Mouse (Mus musculus) limb, embryonic 12.5 days (tissue): ENCODE measurements around the gene Shroom1. TPM values are rescaled to one million over a fixed set of nuclear protein-coding genes. Genes with fewer than 3 reads are reported as not detected.
A peak's percentile ranks its signal among the peaks of the same experiment; 100 is the strongest.

Source experiments
- ATAC-seq: fragments of 200-750 bp; cut with Nextera tagmentation; 2 replicates; pipeline ENCODE4 v1.8.0; 2017; ENCODE audit warnings: low read depth, moderate TSS enrichment; ENCODE audit not compliant: insufficient number of reproducible peaks, insufficient read depth, low FRiP score, low TSS enrichment
- H3K27ac ChIP-seq: fragments of 300-500 bp; sonication (generic); 2 replicates; pipeline ENCODE4 v1.5.1; 2016; ENCODE audit warnings: mild to moderate bottlenecking, moderate library complexity
- H3K27me3 ChIP-seq: fragments of 300-500 bp; sonication (generic); 2 replicates; pipeline ENCODE4 v1.6.1; 2016; ENCODE audit warnings: mild to moderate bottlenecking, moderate library complexity
- H3K36me3 ChIP-seq: fragments of 300-500 bp; sonication (generic); 2 replicates; pipeline ENCODE4 v1.6.1; 2016; ENCODE audit warnings: mild to moderate bottlenecking, moderate library complexity
- H3K4me1 ChIP-seq: fragments of 300-500 bp; sonication (generic); replicated peaks from 2 replicates; pipeline ENCODE4 v1.6.1; 2016
- H3K4me2 ChIP-seq: fragments of 300-500 bp; sonication (generic); 2 replicates; pipeline ENCODE4 v1.6.1; 2016; ENCODE audit warnings: mild to moderate bottlenecking, moderate library complexity
- H3K4me3 ChIP-seq: fragments of 300-500 bp; sonication (generic); replicated peaks from 2 replicates; pipeline ENCODE4 v1.5.1; 2016; ENCODE audit warnings: mild to moderate bottlenecking
- H3K9ac ChIP-seq: fragments of 300-500 bp; sonication (generic); replicated peaks from 2 replicates; pipeline ENCODE4 v1.6.1; 2016; ENCODE audit warnings: mild to moderate bottlenecking, moderate library complexity
- H3K9me3 ChIP-seq: fragments of 300-500 bp; sonication (generic); 2 replicates; pipeline ENCODE4 v1.6.1; 2016; ENCODE audit warnings: mild to moderate bottlenecking, moderate library complexity
- WGBS: fragments of 180-500 bp; shearing (Covaris S2); methylation state at CpG from one replicate; pipeline ENCODE4 v1.1.7; 2016; 5-methylcytosine and 5-hydroxymethylcytosine counted together
- polyA plus RNA-seq: library from polyadenylated mRNA; unstranded; fragments of >200 nt; fragmentation: Nextera tagmentation; extraction: Ambion mirVana; gene quantifications from 2 replicates; pipeline ENCODE4 v1.2.1, GENCODE M21; 2016

The Shroom1 gene
- polyA plus RNA-seq, 1 experiment from 2014 or later = 6.8 TPM

DNA sequence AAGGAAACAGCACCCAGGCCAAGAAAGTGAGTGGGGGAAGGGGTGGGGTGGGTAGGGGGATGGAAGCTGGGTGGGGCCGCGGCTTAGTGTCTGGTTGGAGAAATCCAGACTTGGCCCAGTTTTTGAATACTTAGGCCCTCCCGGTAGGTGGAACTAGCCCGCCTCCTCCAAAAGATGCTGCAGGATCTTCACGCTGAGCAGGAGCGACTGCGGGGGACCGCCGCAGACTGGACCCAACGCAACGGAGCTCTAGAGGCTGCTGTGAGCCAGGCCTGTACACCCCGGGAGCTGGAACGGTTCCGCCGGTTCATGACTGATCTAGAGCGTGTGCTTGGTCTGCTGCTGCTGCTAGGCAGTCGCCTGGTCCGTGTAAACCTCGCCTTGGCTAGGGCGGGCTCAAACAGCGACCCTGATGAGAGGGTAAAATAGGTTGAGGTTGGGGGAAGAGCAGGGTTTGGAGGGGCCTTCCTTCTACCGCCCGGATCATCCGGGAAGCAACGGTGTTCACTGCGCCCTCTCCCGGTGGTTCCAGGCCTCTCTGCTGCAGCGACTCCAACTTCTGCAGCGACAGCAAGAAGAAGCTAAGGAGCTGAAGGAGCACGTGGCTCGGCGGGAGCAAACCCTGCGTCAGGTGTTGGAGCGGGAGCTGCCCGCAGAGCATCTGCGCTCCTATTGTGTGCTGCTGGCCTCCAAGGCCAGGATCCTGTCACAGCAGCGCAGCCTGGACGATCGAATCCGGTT lies 9.4 kb downstream of the Shroom1 start:
- peak overlapping the region; percentile 56 for H3K4me2 ChIP-seq
- H3K4me3 ChIP-seq = peak overlapping the region; percentile 24
- 8% methylated on average over 40 of the region's 40 CpGs for WGBS
- H3K9me3 ChIP-seq = no peaks in the 10 kb centered on the region
- peaks cover 4% of the 10 kb centered on the region; the same call in 1 of the 2 replicates for H3K36me3 ChIP-seq
- peak; percentile 18; the same call in 1 of the 2 replicates for ATAC-seq
- peaks cover 76% of the 10 kb centered on the region for H3K27me3 ChIP-seq
- H3K27ac ChIP-seq = no peak overlapping the region
- peaks cover 39% of the 10 kb centered on the region for H3K4me1 ChIP-seq
- H3K9ac ChIP-seq = no peak overlapping the region; the same call in 1 of the 2 replicates

- peaks cover 56% of the 10 kb centered on the region for H3K27me3 ChIP-seq
- no peak for ATAC-seq
- H3K4me3 ChIP-seq = no peak overlapping the region; the same call in 1 of the 2 replicates
- H3K4me1 ChIP-seq = peaks cover 24% of the 10 kb centered on the region
- no peaks in the 10 kb centered on the region for H3K9me3 ChIP-seq
- peak overlapping the region; percentile 55 for H3K4me2 ChIP-seq
- H3K36me3 ChIP-seq = peaks cover 4% of the 10 kb centered on the region; the same call in 1 of the 2 replicates
- H3K9ac ChIP-seq = no peak overlapping the region
- H3K27ac ChIP-seq = peak overlapping the region; percentile 80
- 38% methylated on average over 16 of the region's 16 CpGs for WGBS
Measured at GRCm38 (mm10) chr11:53469294-53469967, 12.4 kb downstream of the Shroom1 start.

- Histone ChIP-seq H3K27me3 (peaks cover 56% of the 10 kb centered on the region), H3K4me3 (peak within 1 kb of the TSS; percentile 22), H3K4me1 (peaks cover 24% of the 10 kb centered on the region), H3K9ac (0 out of 2 replicates have a peak within 1 kb of the TSS, but pooled peaks have one; percentile 8), H3K27ac (peak within 1 kb of the TSS; percentile 74), H3K9me3 (no peaks in the 10 kb centered on the region), H3K36me3 (no peaks in the 10 kb centered on the region; the same call in 1 of the 2 replicates), H3K4me2 (peak within 1 kb of the TSS; percentile 55)
- 4% methylated on average over 29 of the region's 29 CpGs for WGBS
- ATAC-seq = peak; percentile 70; the same call in 1 of the 2 replicates
Measured at GRCm38 (mm10) chr11:53469968-53470695, 13.1 kb downstream of the Shroom1 start, which contains the start of gene Gm9837. Gene Gm9837, minus strand, starts transcription at chr11:53470479.

DNA sequence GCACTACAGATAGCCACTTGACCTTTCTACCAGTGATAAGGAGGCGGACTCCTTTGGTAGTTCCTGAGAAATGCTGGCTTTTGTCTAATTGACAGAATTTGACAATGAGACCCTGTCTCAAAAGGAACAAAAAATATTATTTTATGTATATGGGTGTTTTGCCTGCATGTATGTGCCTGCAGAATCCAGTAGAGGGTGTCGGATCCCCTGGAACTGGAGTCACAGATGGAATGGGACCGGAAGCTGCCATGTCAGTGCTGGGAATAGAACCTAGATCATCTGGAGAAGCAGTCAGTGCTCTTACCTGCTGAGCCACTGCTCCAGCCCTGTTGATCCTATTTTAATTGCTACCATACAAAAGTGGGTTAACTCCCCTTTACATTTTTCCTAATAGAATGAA lies 15.7 kb downstream of the Shroom1 start:
- ATAC-seq = no peak

GRCm38 (mm10) chr11:53475620-53476019 lies 18.6 kb downstream of the Shroom1 start:
- Histone ChIP-seq H3K9me3 (no peaks in the 10 kb centered on the region), H3K9ac (no peak overlapping the region), H3K27me3 (peaks cover 74% of the 10 kb centered on the region), H3K36me3 (no peaks in the 10 kb centered on the region), H3K27ac (no peak overlapping the region), H3K4me3 (no peak overlapping the region), H3K4me1 (peaks cover 26% of the 10 kb centered on the region), H3K4me2 (no peak overlapping the region)
- no peak for ATAC-seq
- WGBS = 39% methylated on average over 8 of the region's 8 CpGs

More for the DNA sequence above, 15.7 kb downstream of the Shroom1 start:
- H3K9ac ChIP-seq = no peak overlapping the region
- WGBS = 78% methylated on average over 3 of the region's 3 CpGs
- no peak overlapping the region for H3K4me3 ChIP-seq
- no peak overlapping the region for H3K4me2 ChIP-seq
- no peaks in the 10 kb centered on the region for H3K9me3 ChIP-seq
- H3K27ac ChIP-seq = no peak overlapping the region
- peaks cover 14% of the 10 kb centered on the region for H3K4me1 ChIP-seq
- peaks cover 52% of the 10 kb centered on the region for H3K27me3 ChIP-seq
- no peaks in the 10 kb centered on the region for H3K36me3 ChIP-seq

GRCm38 (mm10) chr11:53477833-53478232 lies 20.8 kb downstream of the Shroom1 start:
- H3K27me3 ChIP-seq = peaks cover 81% of the 10 kb centered on the region
- H3K36me3 ChIP-seq = no peaks in the 10 kb centered on the region
- WGBS = 16% methylated on average over 7 of the region's 7 CpGs
- no peaks in the 10 kb centered on the region for H3K9me3 ChIP-seq
- no peak overlapping the region for H3K27ac ChIP-seq
- H3K4me1 ChIP-seq = peaks cover 18% of the 10 kb centered on the region
- H3K4me2 ChIP-seq = no peak overlapping the region
- H3K4me3 ChIP-seq = no peak overlapping the region
- ATAC-seq = no peak
- no peak overlapping the region for H3K9ac ChIP-seq

- no peaks in the 10 kb centered on the region for H3K36me3 ChIP-seq
- no peak overlapping the region for H3K27ac ChIP-seq
Measured at GRCm38 (mm10) chr11:53478383-53479170, 21.6 kb downstream of the Shroom1 start.

DNA sequence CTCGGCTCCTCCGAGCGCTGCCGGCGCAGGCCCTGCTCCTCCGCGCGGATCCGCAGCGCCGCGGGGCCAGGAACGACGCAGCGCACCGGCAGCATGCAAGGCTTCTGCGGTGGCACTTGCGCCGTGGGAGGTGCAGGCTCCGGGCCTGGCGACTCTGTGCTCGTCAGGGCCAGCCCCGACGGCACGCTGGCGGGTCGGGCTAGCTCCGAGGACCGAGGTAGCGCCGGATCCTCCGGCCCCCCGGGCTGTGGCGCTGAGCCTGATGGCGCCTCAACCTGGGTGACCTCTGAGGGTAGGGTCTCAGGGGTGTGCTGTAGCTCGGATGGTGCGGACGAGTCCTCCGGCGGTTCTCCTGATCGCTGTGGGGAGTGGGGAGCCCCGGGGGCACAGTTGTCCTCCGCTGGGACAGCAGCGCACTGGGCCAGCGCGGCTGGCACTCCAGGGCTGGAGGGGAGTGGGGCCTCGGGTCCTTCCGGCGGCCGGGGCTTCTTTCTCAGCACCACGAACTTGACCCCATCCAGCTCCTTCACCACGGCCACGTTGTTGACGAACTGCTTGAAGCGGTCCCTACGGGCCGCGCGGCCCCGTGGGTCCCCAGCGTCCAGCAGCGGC lies 22.3 kb downstream of the Shroom1 start:
- Histone ChIP-seq H3K9ac (peak overlapping the region; percentile 45; the same call in 1 of the 2 replicates), H3K9me3 (no peaks in the 10 kb centered on the region), H3K4me2 (peak overlapping the region; percentile 79), H3K27me3 (peaks cover 82% of the 10 kb centered on the region), H3K4me3 (peak overlapping the region; percentile 49), H3K27ac (no peak overlapping the region), H3K4me1 (peaks cover 18% of the 10 kb centered on the region), H3K36me3 (no peaks in the 10 kb centered on the region)
- 1% methylated on average over 62 of the region's 62 CpGs for WGBS
- ATAC-seq = peak; percentile 57; the same call in 1 of the 2 replicates

More at GRCm38 (mm10) chr11:53478383-53479170, 21.6 kb downstream of the Shroom1 start:
- Histone ChIP-seq H3K9ac (peak overlapping the region; percentile 38; the same call in 1 of the 2 replicates), H3K9me3 (no peaks in the 10 kb centered on the region), H3K27me3 (peaks cover 85% of the 10 kb centered on the region), H3K4me1 (peaks cover 18% of the 10 kb centered on the region), H3K4me2 (peak overlapping the region; percentile 79), H3K4me3 (peak overlapping the region; percentile 49)
- WGBS = 7% methylated on average over 79 of the region's 79 CpGs
- peak; percentile 28; the same call in 1 of the 2 replicates for ATAC-seq

DNA sequence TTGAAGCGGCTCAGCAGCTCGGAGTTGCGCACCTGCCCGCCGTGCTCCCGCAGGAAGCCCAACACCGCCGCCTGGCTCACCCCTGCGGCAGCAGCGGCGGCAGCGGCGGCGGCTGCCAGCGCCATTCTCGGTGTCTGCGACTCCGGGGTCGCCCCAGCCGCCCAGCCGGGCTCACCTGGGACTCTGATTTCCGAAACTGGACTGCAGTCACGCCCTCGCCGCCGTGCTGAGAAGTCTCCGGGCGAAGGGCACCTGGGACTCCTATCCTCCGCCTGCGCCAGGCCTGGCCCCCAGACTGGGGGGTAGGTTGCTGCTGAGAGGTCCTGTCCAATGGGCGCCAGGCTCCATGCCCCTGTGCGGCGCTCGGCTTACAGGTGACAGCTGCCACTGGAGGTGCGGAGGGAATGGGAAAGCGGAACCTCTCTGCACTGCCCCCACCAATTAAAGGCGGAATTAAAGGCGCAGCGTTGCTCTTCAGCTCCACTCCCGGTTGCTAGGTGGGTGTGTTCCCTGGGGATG lies 22.8 kb downstream of the Shroom1 start, which contains the start of the genes Gm9945 and Sowaha:
Gene Gm9945, plus strand, starts transcription at position 384 of the 519 bp plus-strand sequence.
Gene Sowaha, minus strand, starts transcription at position 492 of the 519 bp plus-strand sequence.
- H3K9me3 ChIP-seq = no peaks in the 10 kb centered on the region
- 4% methylated on average over 40 of the region's 40 CpGs for WGBS
- H3K27ac ChIP-seq = no peak within 1 kb of the TSS
- peak within 1 kb of the TSS; percentile 79 for H3K4me2 ChIP-seq
- peaks cover 18% of the 10 kb centered on the region for H3K4me1 ChIP-seq
- H3K4me3 ChIP-seq = peak within 1 kb of the TSS; percentile 49
- no peak for ATAC-seq
- H3K9ac ChIP-seq = peak within 1 kb of the TSS; percentile 45; the same call in 1 of the 2 replicates
- no peaks in the 10 kb centered on the region for H3K36me3 ChIP-seq
- peaks cover 76% of the 10 kb centered on the region for H3K27me3 ChIP-seq
